Mouse (Mus musculus) spleen, adult 2 months (tissue): ENCODE results near the gene Arntl.

Experiments
- CTCF ChIP-seq: fragments of 200-500 bp; IDR thresholded peaks from 2 replicates; pipeline ENCODE4 v1.5.1; 2011; ENCODE audit warnings: mild to moderate bottlenecking, inconsistent platforms; ENCODE audit not compliant: insufficient read depth, insufficient read length, insufficient replicate concordance; ENCODE audit errors: extremely low read depth
- POLR2A ChIP-seq: fragments of 200-500 bp; IDR thresholded peaks from 2 replicates; pipeline ENCODE4 v1.6.1; 2011; ENCODE audit warnings: low read depth, low read length, inconsistent platforms

DNA sequence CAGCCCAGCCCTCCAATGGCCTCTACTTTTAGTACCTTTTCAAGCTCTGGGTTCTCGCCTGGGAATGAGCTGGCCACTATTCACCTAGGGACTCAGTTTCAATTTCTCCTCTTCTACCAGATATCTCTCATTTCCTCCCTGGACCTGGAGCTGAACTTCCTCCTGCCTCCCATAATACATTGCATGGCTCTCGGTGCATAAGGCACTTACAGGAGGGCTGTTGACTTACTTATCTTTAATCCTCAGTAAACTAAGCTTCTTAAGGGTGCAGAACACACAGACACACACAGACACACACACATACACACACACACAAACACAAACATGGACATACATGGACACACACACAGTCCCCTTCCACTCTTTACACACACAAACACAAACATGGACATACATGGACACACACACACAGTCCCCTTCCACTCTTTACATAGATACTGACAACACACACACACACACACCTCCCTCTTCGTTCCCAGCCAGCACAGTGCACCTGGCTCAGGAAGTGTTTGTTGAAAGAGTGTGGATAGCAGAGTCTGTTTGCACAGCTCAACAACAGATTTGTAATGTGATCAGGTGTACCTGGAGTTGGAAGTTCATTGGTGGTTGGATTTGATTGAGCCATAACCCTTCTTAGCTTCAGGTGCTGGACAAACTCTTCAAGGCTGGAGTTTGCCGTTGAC lies 32.3 kb downstream of the Arntl start:
- TF ChIP-seq CTCF (no peak), POLR2A (no peak)
